Mouse (Mus musculus) thymus, adult 2 months (tissue): ENCODE results near the gene Lyst.

Experiments used
- CTCF ChIP-seq: fragments of 200-500 bp; IDR thresholded peaks from 2 replicates; pipeline ENCODE4 v1.5.1; 2012; ENCODE audit warnings: mild to moderate bottlenecking, control low read depth, low read length, moderate library complexity, borderline replicate concordance; ENCODE audit not compliant: control insufficient read depth, poor library complexity, insufficient read depth; ENCODE audit errors: extremely low read depth
- POLR2A ChIP-seq: fragments of 200-500 bp; IDR thresholded peaks from 2 replicates; pipeline ENCODE4 v1.6.1; 2012; ENCODE audit warnings: mild to moderate bottlenecking, low read length, control low read depth, moderate library complexity; ENCODE audit not compliant: control insufficient read depth, poor library complexity, insufficient read depth; ENCODE audit errors: extremely low read depth

- TF ChIP-seq POLR2A = no peak
- no peak for TF ChIP-seq CTCF
Measured at GRCm38 (mm10) chr13:13655453-13655852, 65.3 kb downstream of the Lyst start.
